Mouse (Mus musculus): ENCODE data around the gene Rbpj.
"Not testable (repeated sequence)": the region's sequence is repeated elsewhere in the genome, so short reads cannot be mapped to it uniquely, and the experiment has no call there.

Rbpj gene

DNA sequence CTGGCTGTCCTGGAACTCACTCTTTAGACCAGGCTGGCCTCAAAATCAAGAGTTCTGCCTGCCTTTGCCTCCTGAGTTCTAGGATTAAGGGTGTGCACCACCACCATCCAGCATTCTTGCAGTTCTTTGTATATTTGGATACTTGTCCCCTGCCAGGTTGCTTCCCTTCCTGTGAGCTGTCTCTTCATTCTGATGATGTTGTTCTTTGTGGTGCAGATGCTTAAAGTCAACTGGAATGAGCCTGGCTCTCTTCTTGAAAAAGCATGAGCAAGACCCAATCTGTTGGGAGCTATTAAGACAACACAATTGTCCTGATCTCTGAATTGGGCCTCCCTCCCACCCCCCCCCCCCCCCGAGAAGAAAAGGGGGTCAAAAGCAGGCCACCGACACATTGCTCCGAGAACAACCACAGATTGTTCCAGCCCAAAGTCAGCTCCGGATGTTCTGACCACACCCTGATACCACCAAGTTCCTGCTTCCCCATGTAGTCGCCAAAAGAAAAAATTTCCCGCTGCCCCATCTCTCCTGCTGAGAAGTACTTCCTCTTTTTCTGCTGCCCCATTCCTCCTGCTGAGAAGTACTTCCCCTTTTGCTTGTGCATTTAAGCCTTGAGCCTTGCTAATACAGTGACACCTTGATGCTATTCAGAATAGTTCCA, 207.7 kb downstream of the Rbpj start:
- not testable (repeated sequence) for DNase-seq (ENCODE audit: low spot score)

DNA sequence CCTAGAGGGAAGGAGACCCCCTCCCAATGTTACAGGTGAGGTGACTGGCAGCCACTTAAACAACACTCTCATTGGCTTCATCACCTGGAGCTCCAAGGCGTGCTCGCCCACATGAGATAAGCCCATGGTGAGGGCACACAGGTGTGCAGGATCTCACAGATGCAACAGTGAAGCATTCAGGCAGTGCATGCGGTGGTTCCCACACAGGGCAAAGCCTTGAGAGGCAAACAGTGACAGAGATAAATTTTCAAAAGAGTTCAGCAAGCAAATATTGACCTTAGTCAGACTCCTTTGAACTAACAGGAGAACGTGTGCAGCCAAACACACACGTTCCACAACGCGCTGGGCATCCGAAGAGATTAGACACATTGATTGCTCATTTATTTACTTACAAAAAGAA, 210.7 kb downstream of the Rbpj start:
- no peak for DNase-seq (ENCODE audit: low spot score)

DNA sequence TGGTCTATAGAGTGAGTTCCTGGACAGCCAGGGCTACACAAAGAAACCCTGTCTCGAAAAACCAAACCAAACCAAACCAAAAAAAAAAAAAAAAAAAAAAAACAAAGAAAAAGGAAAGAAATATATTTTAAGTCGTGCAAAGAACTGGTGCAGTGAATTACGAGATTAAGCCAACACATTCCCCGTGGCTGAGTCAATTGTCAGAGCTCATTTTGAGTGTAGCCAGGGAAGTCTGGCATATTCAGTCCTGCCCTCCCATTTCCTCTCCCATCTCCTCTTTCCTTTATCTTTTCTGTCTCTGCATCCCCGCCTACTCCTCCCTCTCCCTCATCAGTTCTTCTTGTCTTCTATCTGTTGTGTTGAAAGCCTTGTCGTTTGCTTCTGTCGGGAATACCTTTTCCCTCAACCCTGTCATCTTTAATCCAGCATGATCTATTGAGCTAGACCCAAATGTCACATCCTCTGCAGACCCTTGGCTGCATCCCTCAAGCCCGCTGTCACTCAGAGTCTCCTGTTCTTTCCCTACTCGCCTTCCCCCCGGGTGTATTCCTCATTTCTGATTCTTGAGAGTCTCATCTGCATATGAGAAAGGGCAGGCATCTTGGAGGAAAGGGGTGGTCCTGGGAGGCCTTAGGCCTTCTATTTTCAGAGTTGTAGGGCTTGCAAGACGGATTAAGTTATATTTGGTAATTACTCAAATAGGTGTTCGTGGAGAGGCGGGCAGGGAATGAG, 212.2 kb downstream of the Rbpj start:
- no peak for DNase-seq (ENCODE audit: low spot score)

DNA sequence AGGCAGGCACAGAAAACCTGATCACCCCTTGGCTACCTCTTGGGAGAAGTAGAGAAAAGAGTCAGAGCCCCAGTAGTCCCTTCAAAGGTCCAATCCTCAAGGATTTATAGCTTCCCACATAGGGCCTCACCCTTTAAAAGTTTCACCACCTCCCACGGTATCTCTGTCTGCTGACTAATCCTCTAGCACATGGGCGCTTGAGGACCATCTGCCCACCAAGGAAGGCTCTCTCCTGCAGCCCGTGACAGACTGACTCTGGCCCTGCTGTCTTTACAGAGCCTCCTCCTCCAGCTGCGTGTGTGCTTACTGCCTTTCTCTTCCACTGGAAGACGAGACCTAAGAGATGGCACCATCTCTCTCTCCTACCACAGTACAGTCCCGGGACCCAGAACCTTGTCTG, 213.7 kb downstream of the Rbpj start:
- DNase-seq (ENCODE audit: low spot score): no peak

DNA sequence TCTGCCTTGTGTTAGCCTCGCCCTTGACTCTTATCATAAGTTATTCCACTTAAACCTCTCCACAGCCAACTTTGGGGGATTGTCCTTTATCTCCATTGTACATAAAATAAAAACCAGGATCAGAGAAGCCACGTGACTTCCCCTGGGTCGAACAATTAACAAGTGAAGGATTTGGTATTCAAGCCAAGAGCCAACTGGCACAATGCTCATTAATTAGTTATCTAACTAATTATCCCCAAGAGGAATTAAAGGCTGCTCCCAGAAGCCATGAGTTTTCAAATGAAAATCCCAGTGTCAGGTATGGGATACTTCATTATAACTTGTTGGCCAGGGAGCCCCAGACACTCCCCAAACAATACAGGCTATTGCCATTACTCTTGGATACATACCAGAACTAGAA, 218.0 kb downstream of the Rbpj start:
- DNase-seq (ENCODE audit: low spot score): no peak

DNA sequence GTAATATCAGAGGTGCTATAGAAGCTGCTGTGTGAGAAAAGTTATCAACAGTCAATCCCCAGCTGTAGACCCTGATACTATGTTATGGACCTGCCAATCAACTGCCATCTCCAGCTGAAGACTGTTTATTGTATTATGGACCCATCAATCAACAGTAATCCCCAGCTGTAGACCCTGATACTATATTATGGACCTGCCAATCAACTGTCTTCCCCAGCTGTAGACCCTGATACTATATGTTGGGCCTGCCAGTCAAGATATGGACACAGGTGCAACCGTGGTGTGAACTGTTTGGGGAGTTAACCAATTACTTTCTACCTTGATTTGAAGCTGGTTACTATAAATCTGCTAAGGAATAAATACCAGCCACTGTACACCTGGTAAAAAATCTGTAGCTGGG, 218.5 kb downstream of the Rbpj start:
- DNase-seq (ENCODE audit: low spot score): no peak

DNA sequence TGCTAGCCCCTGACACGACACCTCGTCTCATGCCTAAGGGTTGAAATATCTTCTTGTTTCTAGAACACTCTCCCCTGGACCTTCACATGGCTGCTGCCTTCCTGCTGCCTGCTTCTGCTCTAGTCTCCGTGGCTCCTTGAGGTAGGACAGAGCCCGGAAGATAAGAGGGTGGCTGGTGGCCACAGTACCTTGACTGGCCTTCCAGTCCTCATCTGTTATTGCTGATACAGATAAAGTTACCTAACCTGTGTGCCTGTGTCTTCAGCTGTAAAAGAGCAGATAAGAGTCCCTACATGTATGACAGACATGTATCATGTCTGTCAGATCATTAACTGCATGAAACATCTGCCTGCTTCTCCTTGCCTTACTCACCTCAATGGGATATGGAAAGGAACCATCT, 219.7 kb downstream of the Rbpj start:
- no peak for DNase-seq (ENCODE audit: low spot score)

DNA sequence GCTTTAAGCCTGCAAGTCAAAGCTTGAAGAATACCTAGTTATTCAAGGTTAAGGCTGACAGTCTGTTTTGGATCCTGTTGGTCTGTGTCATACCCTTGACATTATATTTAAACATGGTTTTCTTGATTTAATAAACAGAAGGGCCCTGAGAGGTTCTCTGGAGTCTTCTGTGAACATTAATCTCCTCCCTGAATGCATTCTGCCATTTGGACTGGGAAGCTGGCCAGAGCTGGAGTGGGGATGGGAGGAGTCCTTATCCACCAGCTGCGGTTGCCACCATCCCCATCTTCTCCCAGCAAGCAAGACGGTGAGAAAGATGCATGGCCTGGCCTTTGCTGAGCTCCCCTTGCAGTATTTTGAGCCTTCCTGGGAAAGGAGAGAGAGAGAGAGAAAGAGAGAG, 220.4 kb downstream of the Rbpj start:
- DNase-seq (ENCODE audit: low spot score): no peak

DNA sequence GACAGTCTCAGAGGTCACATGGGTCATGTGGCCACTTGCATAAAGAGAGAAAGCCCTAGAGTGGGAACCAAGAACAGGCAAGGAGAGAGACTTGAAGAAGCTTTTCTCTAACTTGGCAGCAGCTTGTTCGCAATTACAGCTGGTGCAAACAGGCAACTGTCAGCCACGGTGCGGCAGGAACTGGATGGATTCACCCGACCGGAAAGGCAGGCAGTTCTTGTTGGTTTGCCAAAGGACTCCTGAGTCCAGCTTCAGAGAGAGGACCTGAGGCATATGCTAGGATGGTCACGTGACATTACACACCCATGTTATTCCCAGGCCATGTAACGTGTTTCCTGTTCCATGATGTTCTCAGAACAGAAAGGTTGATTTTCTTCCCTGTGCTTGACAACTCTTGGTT, 222.4 kb downstream of the Rbpj start:
- DNase-seq (ENCODE audit: low spot score): no peak

DNA sequence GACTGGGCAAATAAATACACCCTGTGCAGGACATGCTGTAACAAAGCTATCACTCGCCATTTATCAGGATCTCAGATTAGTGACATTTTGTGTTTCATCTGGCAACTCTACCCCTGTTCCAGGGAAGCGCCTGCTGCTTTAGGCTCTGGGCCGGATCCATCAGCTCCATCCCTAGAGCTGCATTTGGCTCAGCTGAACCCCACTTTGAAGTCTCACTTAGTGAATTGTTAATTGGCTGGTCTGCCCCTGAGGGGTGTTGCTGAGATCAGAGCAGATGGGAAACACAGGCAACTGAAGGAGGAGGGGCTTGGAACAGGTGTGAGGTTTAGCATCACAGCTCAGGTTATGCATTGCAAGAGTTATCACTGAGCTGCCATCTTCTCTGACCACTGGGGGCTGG, 225.6 kb downstream of the Rbpj start:
- DNase-seq (ENCODE audit: low spot score): no peak

DNA sequence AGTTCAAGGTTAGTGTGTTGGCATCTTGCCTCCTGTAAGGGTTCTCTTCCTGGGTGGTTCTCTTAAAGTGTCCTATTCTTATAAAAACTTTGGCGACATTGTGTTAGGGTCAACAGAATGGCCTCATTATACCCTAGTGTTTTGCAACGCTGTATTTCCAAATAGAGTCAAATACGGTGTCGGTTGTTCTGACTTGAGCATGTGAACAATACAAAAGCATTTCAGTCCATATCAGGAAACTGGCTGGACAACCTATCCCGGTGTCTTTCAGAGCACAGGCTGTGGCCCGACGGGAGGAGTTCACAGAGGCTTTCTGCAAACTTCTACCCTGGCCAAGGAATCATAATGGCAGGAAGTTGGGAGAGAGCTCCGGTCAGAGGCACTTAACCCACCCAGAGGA, 226.1 kb downstream of the Rbpj start:
- no peak for DNase-seq (ENCODE audit: low spot score)

DNA sequence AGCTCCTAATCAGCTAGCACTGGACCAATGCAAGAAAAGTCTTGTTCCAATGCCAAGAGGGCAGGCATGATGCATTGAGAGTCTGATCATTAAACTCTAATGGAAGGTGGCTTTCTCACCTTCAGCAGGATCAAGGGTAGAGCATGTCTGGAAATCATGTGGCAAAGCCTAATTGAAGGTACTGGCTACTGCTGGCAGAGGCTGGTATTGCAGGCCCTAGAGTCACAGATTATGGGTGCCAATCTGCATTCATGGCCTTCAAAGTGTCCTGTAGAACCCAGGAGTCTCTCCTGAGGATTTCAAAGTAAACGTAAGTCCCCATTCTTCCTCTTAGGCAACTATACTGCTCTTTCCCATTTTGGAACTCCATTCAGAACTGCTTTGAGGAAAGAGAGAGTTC, 226.7 kb downstream of the Rbpj start:
- no peak for DNase-seq (ENCODE audit: low spot score)

DNA sequence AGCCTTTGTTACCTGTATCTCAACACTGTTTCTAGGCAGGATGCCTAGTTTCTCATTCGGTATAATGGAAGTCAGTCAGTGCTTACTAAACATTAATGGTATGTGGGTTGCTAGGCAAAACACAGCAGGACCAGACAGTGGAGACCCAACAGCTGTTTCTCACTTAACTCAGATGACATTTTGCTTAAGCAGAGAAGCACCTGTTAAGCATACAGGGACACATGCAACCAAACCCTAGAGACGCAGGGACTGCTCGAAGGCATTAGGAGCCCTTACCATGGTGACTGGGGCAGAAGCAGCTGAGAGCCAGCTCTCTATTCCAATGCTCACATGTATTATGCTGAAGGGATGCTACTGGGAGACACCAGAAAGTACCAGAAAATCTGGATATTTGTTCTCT, 230.7 kb downstream of the Rbpj start:
- no peak for DNase-seq (ENCODE audit: low spot score)

DNA sequence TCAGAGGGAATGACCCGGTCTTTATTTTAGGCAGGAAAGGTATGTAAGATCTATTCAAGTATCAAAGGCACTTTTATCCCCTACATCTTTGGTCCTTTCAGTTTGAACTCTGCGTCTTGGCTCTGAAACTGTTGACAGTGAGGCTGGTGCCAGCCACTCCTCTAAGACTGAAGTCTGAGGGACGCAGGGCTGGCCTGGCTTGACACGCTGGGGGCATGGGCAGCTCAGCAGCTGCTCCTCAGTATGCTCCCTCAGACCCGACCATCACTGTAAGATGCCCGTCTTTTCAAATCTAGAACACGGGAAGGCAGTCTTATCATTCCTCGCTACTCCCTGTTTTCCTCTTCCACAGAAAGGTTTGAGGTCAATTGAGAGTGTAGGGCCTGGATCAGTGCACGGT, 231.8 kb downstream of the Rbpj start:
- no peak for DNase-seq (ENCODE audit: low spot score)

DNA sequence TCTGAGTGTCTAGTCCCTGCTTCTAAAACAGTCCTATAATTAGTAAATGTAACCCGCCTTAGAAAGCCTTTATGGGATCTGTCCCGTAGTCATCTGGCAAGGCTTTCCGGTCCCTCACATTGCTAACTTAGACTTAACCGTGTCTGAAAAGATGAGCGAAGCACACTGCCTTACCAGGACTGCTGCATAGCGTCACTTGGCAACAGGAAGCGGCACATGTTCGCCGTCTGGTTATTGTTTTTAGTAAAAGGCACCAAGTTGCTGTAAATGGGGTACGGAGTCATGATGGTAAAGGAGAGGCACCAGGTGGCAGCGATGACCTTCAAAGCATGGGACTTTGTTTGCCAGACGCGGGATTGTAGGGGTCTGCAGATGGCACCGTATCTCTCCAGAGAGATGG, 236.7 kb downstream of the Rbpj start:
- no peak for DNase-seq (ENCODE audit: low spot score)
